Mouse (Mus musculus) lung, adult 2 months (tissue): ENCODE results near the gene Arhgap8.

Experiments
- CTCF ChIP-seq: fragments of 200-500 bp; IDR thresholded peaks from 2 replicates; pipeline ENCODE4 v1.5.1; 2011; ENCODE audit warnings: mild to moderate bottlenecking, low read length, control low read depth; ENCODE audit not compliant: insufficient read depth
- POLR2A ChIP-seq: fragments of 200-500 bp; IDR thresholded peaks from 2 replicates; pipeline ENCODE4 v1.6.1; 2011; ENCODE audit warnings: low read depth, mild to moderate bottlenecking, control low read depth, low read length, borderline replicate concordance; ENCODE audit errors: extremely low read depth

DNA sequence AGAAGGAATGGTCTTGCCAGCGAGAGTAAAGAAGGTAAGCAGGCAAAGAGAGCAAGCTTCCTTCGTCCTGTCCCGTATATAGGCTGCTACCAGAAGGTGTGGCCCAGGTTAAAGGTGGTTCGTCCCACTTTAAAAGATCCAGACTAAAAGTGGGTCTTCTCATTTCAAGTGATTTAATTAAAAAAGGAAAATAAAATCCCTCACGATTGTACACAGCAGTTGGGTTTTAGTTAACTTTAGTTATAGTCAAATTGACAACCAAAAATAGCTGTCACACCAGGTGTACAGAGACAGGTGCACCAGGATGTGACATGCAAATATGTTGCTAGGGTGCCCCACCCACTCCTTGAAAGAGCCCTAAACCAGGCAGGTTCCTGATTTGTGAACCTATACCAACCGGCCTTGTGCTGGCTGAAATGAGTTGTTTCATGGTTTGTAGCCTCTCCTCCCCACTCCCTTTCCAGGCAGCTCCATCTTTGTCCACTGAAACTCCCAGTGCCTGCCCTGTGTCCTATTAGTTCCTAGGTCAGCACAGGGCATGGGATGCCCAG is 14.4 kb upstream of the Arhgap8 start:
- TF ChIP-seq POLR2A (no peak), CTCF (no peak)
